Mouse (Mus musculus) induced T-regulatory cell, adult 2 months (primary cell): Measurements from ENCODE around the gene Pxmp2.

Experiments used
- DNase-seq: peaks from one replicate; pipeline ENCODE4 v3.0.0-alpha.2; 2012; ENCODE audit warnings: low read depth

Pxmp2 gene

DNA sequence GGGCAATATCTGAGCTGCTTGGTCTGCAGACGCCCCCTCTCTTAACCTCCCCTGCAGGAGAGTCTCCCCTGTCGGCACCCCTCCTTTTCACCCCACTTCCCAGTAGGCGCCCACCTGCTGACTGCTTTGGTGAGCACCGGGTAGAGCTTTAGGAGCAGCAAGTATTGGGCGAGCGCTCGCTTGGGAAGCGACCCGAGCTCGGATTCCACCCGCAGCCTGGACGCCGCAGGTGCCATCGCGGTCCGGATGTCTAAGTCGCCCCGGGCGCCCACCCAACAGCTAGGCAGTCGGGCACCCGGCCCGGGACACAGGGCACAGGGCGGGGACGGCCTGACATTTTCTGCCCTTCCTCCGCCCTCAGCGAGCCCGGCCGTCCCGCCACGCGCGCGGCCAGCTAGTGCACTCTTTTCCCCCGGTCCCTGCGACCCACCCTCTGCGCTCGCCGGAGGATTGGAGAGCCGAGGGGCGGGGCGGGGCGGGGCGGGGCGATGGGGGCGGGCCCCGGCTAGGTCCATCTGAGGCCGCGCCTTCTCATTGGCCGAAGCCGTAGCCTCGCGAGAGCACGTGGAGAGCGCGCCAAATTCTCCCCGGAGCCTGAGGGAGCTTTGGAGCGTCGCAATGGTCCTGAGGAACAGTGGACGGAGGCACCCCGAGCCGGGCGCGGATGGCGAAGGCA lies at the start of gene Pxmp2, which contains the start of gene Pole:
Pxmp2 (minus strand) TSS at position 417 of the 676 bp plus-strand sequence.
Pole (plus strand) TSS at position 537 of the 676 bp plus-strand sequence.
- peak; percentile 95 for DNase-seq

DNA sequence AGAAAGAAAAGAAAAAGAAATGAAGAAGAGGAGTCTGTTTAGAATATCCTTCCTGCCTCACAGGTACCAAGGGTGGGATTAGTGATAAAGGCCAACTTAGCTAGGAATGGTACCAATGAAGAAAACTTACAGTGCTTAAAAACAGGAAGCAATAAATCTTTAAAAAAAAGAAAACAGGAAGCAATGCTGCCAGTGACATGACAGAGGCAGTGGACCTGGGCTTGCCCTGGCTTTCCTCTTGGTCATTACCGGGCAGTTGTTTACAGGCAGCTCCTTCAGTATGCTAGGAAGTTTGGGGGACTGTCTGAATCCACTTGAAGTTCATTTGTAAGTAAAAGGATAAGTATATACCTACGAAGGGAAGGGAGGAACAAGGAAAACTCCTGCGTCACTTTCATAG lies 44.5 kb upstream of the Pxmp2 start:
- no peak for DNase-seq

DNA sequence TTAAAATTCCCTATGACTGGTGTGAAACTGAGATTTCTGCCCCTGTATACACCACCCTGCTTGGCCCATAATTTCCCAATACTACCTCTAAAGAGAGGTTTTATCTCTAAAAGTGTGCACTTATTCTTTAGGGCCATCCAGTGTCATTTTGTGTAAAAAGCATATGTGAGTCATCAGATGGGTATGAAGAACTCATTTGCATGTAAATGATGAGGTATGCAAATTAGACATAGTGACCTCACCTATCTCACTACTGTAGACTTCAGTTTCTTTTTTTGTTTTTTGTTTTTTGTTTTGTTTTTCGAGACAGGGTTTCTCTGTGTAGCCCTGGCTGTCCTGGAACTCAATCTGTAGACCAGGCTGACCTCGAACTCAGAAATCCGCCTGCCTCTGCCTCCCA lies 27.1 kb upstream of the Pxmp2 start:
- no peak for DNase-seq

DNA sequence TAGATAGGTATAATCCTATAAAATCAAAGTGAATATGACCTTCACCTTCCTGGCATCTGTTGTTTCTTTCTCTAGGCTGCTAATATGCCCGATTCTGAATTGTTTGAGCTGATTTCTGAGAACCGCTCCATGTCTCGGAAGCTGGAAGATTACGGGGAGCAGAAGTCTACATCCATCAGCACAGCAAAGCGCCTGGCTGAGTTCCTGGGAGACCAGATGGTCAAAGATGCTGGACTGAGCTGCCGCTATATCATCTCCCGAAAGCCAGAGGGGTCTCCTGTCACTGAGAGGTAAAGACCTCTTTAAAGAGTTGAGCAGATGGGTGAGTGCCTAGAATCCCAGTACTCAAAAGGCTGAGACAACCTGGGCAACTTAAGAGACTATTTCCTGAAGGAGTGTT lies 22.9 kb upstream of the Pxmp2 start:
- no peak for DNase-seq

DNA sequence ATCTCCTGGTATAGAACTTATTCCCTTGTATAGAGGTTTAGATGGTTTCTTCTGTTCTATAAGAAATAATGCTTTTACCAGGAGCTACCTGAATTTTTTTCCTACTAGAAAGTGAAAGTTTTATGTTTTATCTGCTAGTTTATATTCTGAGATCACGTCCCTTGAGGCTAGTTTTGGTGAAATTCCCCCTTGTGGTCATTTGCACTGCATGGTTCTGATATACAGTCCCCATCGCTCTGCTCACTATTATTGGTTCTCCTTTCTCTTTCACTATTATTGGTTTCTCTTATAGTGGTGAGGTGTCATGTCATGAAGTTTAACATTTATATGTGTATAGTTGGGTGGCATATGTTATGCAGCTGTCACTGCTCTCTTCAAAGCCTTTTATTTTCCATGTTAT lies 14.6 kb upstream of the Pxmp2 start:
- peak; percentile 16 for DNase-seq

- no peak for DNase-seq
Measured at GRCm38 (mm10) chr5:110296637-110297036, 10.7 kb upstream of the Pxmp2 start.

GRCm38 (mm10) chr5:110291649-110292048 lies 5.7 kb upstream of the Pxmp2 start:
- DNase-seq, result no peak

DNA sequence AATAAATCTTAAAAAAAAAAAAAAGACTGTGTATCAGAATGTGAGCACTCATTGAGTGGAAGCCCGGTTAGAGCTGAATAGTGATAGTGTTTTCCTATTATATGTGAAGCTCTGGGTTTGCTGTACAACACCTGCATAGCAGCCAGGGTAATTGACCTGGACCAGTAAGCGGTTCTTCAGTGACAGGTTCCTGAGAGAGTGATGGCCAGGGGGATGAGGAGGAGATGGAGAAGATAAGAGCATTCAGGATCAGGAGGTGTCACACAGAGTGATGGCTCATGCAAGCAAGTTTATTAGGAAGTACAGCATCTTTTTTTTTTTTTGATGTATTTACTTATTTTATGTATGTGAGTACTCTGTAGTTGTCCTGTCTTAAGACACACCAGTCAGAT lies 1.1 kb upstream of the Pxmp2 start:
- peak; percentile 27 for DNase-seq

DNA sequence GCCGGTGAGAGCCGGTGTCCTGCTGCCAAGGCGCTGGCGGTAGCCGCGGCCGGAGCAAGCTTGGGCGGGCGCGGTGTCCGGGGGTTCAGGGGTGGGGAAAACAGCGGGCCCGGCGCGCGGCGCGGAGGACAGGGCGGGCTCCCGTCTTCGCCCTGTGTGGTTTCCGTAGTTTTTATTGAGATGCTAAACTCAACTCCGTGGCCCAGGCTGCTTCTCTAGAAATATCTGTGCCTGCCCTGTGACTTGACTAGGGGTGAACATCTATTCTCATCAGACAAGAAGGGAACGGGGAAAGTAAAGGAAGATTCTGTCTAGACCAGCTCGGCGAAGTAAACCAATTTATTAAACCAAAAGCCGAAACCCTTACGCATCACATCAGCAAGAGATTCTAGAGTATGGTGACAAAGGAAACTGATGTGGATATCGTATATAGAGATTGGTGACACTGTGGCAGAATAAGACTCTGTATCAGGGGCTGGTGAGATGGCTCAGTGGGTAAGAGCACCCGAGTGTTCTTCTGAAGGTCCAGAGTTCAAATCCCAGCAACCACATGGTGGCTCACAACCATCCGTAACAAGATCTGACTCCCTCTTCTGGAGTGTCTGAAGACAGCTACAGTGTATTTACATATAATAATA lies 579 bp upstream of the Pxmp2 start:
- DNase-seq, result no peak

GRCm38 (mm10) chr5:110285156-110285555 lies 830 bp downstream of the Pxmp2 start:
- DNase-seq, result peak; percentile 53

DNA sequence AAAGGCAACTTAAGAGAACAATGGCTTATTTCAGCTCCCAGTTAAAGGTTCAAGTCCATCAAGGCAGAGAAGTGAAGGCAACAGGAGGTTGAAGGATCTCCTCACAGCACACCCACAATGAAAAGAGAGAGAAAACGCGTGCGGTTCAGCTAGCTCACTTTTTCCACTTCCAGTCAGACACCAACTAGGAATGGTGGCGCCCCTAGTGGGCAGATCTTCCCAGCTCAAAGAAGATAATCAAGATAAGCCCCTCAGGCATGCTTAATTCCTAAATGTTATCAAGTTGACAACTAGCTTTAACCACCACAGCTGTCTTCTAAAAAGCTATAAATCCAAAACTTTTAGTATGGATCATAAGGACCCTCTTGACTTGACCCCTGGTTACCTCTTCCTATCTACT lies 1.4 kb downstream of the Pxmp2 start:
- DNase-seq, result peak; percentile 90

DNA sequence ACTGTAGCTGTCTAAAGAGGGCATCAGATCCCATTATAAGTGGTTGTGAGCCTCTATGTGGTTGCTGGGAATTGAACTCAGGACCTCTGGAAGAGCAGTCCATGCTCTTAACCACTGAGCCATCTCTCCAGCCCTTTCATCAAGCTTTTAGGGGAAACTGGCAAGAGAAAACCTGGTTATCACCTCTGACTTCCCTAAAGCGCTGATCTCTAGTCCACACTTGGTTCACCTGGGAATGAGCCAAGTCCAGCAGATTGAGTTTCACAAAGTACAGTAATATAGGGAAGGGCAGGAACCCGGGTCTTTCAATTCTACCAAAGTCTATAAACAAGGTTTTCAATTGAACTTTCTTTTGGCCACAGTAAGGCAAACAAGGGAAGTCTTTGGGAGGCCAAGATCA lies 4.0 kb downstream of the Pxmp2 start:
- no peak for DNase-seq

DNA sequence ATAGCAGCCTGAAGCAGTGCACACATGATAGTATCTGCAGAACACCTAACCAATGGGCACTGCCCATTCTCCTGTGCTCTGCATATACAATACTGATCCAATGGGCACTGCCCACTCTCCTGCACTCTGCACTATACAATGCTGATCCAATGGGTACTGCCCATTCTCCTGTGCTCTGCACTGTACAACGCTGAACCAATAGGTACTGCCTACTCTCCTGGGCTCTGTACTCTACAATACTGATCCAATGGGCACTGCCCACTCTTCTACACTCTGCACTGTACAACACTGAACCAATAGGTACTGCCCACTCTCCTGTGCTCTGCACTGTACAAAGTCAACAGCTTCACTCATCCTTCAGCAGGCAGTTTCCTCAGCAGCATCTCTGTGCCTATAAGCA lies 9.1 kb downstream of the Pxmp2 start:
- no peak for DNase-seq

DNA sequence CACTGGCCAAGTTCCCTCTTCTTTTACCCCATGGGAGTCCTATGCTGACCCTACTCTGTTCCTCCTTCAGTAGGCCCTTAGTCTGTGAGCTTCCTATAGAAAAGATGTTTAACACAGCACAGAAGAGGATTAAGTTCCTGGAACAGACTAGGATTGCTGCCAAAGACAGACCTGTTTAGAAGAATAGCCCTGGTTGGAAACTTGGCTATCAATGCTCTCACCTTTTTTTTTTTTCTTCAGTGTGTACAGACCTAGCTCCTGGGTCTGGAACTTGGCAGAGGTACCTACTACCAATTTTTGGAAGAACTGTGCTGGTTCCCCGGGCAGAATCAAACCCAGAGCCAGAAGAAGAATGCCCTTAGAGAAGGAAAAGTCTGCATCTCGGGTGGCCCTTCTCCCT lies 9.6 kb downstream of the Pxmp2 start:
- no peak for DNase-seq

DNA sequence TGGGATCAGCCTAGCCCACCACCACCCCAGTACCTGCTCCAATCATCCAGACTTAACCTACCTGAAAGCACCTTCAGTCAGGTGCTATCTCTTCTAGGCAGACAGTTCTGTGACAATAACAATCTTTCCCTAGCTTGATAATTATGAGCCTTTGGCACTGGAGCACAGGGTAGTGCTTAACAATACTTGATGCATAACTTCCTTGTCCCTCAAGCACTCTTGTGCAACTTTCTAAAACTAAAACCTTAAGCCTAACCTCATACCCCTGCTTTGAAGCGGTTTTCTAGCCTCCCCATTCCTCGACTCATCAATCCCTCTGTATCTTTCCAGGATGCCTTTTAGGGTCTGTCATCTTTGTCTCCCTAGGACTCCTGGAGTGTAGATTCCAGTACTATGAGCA lies 11.1 kb downstream of the Pxmp2 start:
- DNase-seq, result no peak

- peak; percentile 29 for DNase-seq
Measured at GRCm38 (mm10) chr5:110274147-110274546, 11.8 kb downstream of the Pxmp2 start.

- no peak for DNase-seq
Measured at GRCm38 (mm10) chr5:110270242-110270641, 15.7 kb downstream of the Pxmp2 start.

DNA sequence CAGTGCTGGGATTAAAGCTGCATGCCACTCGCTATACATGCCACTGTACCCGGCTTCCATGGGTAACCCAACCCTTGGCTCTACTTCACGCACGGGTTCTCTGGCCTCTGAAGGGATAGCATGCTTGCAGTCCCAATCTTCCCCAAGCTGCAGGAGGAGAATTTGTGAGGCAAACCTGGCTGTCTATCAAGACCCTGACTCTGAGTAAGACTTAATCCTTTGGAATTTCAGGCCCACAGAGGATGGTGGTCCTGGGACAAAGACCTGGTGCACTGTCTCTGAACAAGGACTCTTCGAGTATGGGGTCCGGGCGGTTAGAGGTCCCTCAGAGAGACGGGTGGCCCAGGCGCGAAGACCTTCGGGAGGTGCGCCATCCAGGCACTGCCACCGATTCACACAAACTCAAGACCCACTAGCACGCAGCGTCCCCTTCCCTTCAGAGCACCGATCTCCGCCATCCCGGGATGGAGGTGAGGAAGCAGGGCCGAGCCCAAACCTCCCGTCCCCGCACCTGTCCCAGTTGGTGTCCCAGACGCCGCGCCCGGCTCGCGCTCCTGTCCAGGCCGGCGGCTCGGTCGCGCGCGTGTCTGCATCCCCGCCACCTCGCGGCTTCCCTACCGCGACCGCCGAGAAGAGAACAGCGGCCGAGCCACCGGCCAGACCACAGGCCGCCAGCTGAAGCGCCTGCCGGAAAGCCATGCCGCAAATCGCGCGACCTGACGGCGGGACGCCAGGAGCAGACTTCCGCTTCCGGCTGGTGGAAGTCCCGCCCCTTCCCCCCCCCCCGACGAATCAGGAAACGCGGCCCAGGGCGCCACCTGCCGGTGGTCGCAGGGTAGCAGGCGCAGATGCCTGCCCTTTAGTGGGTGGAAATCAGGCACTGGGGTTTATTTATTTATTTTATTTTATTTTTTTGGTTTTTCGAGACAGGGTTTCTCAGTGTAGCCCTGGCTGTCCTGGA lies 16.6 kb downstream of the Pxmp2 start, which contains the start of gene Pgam5:
Pgam5 (minus strand) TSS at position 773 of the 961 bp plus-strand sequence.
- peak; percentile 94 for DNase-seq

GRCm38 (mm10) chr5:110266941-110267340 lies 19.0 kb downstream of the Pxmp2 start:
- no peak for DNase-seq

GRCm38 (mm10) chr5:110244091-110244490 lies 41.9 kb downstream of the Pxmp2 start:
- DNase-seq, result no peak

GRCm38 (mm10) chr5:110232346-110232745 lies 53.6 kb downstream of the Pxmp2 start:
- peak; percentile 27 for DNase-seq

- peak; percentile 54 for DNase-seq
Measured at GRCm38 (mm10) chr5:110231638-110232037, 54.3 kb downstream of the Pxmp2 start.
